Mouse (Mus musculus): ENCODE measurements at regions not wholly inside any gene's neighbourhood (a gene's known extent, or its start where the extent isn't known, plus 50 kb on each side); places are given as distances from the start of the nearest gene placed in this dataset.

- Histone ChIP-seq H3K27ac (replicated peaks) (peak overlapping the region; percentile 20; the same call in 1 of the 2 replicates), H3K4me2 (peak overlapping the region; percentile 3; the same call in 1 of the 2 replicates), H3K9me3 (no peaks in the 10 kb centered on the region), H3K36me3 (no peaks in the 10 kb centered on the region), H3K4me3 (no peak overlapping the region), H3K4me1 (replicated peaks) (peaks cover 23% of the 10 kb centered on the region), H3K27me3 (no peaks in the 10 kb centered on the region), H3K9ac (no peak overlapping the region)
- WGBS, result 23% methylated on average over 16 of the region's 16 CpGs
- peak; percentile 63; the same call in 1 of the 2 replicates for ATAC-seq (ENCODE audit: low read depth)
Measured at GRCm38 (mm10) chr4:45672262-45673076, 126.4 kb upstream of the Aldh1b1 start.

GRCm38 (mm10) chr4:45664372-45664771 lies 132.1 kb upstream of the Shb start:
- H3K4me3 ChIP-seq, result no peak overlapping the region
- no peak overlapping the region for H3K9ac ChIP-seq
- no peak overlapping the region for H3K4me2 ChIP-seq
- no peaks in the 10 kb centered on the region for H3K4me1 ChIP-seq (replicated peaks)
- no peak for ATAC-seq (ENCODE audit: low read depth)
- 90% methylated on average over 8 of the region's 8 CpGs for WGBS
- no peak overlapping the region for H3K27ac ChIP-seq (replicated peaks)
- H3K9me3 ChIP-seq, result no peaks in the 10 kb centered on the region
- H3K36me3 ChIP-seq, result no peaks in the 10 kb centered on the region
- no peaks in the 10 kb centered on the region for H3K27me3 ChIP-seq

GRCm38 (mm10) chr4:45657350-45657978 lies 125.2 kb upstream of the Shb start:
- Histone ChIP-seq H3K9me3 (no peaks in the 10 kb centered on the region), H3K36me3 (no peaks in the 10 kb centered on the region), H3K27me3 (no peaks in the 10 kb centered on the region; the same call in 1 of the 2 replicates), H3K4me2 (no peak overlapping the region), H3K9ac (no peak overlapping the region), H3K4me1 (replicated peaks) (peaks cover 22% of the 10 kb centered on the region), H3K27ac (replicated peaks) (no peak overlapping the region), H3K4me3 (no peak overlapping the region)
- ATAC-seq (ENCODE audit: low read depth), result no peak
- WGBS, result 23% methylated on average over 5 of the region's 5 CpGs

GRCm38 (mm10) chr4:45655780-45656179 lies 123.5 kb upstream of the Shb start:
- Histone ChIP-seq H3K4me2 (no peak overlapping the region), H3K36me3 (no peaks in the 10 kb centered on the region), H3K4me3 (no peak overlapping the region), H3K4me1 (replicated peaks) (peaks cover 22% of the 10 kb centered on the region), H3K9ac (no peak overlapping the region), H3K27me3 (no peaks in the 10 kb centered on the region; the same call in 1 of the 2 replicates), H3K27ac (replicated peaks) (no peak overlapping the region), H3K9me3 (no peaks in the 10 kb centered on the region)
- WGBS, result 63% methylated on average over 5 of the region's 5 CpGs
- no peak for ATAC-seq (ENCODE audit: low read depth)

GRCm38 (mm10) chr4:45654804-45655155 lies 122.5 kb upstream of the Shb start:
- no peaks in the 10 kb centered on the region for H3K9me3 ChIP-seq
- ATAC-seq (ENCODE audit: low read depth), result no peak
- WGBS, result 4% methylated on average over 4 of the region's 4 CpGs
- H3K36me3 ChIP-seq, result no peaks in the 10 kb centered on the region
- H3K4me2 ChIP-seq, result peak overlapping the region; percentile 45
- H3K4me3 ChIP-seq, result no peak overlapping the region
- H3K27me3 ChIP-seq, result no peaks in the 10 kb centered on the region; the same call in 1 of the 2 replicates
- H3K9ac ChIP-seq, result 0 out of 2 replicates have a peak overlapping the region, but pooled peaks have one; percentile 28
- no peak overlapping the region for H3K27ac ChIP-seq (replicated peaks)
- peaks cover 22% of the 10 kb centered on the region for H3K4me1 ChIP-seq (replicated peaks)

- WGBS, result 3% methylated on average over 14 of the region's 14 CpGs
- Histone ChIP-seq H3K4me2 (peak overlapping the region; percentile 45), H3K9ac (0 out of 2 replicates have a peak overlapping the region, but pooled peaks have one; percentile 28), H3K36me3 (no peaks in the 10 kb centered on the region), H3K4me3 (no peak overlapping the region), H3K9me3 (no peaks in the 10 kb centered on the region), H3K4me1 (replicated peaks) (peaks cover 22% of the 10 kb centered on the region), H3K27me3 (no peaks in the 10 kb centered on the region; the same call in 1 of the 2 replicates), H3K27ac (replicated peaks) (no peak overlapping the region)
- ATAC-seq (ENCODE audit: low read depth), result no peak
Measured at GRCm38 (mm10) chr4:45654019-45654803, 121.9 kb upstream of the Shb start.

GRCm38 (mm10) chr4:45648884-45649577 lies 116.8 kb upstream of the Shb start:
- Histone ChIP-seq H3K4me2 (no peak overlapping the region), H3K27me3 (no peaks in the 10 kb centered on the region), H3K36me3 (no peaks in the 10 kb centered on the region), H3K9ac (no peak overlapping the region), H3K4me3 (no peak overlapping the region), H3K4me1 (replicated peaks) (peaks cover 6% of the 10 kb centered on the region), H3K27ac (replicated peaks) (no peak overlapping the region), H3K9me3 (no peaks in the 10 kb centered on the region)
- no peak for ATAC-seq (ENCODE audit: low read depth)
- WGBS, result 94% methylated on average over 9 of the region's 9 CpGs

- Histone ChIP-seq H3K4me1 (replicated peaks) (no peaks in the 10 kb centered on the region), H3K27ac (replicated peaks) (no peak overlapping the region), H3K27me3 (no peaks in the 10 kb centered on the region), H3K9ac (no peak overlapping the region), H3K4me3 (no peak overlapping the region), H3K36me3 (no peaks in the 10 kb centered on the region), H3K9me3 (no peaks in the 10 kb centered on the region), H3K4me2 (no peak overlapping the region)
- WGBS, result 57% methylated on average over 3 of the region's 3 CpGs
- no peak for ATAC-seq (ENCODE audit: low read depth)
Measured at GRCm38 (mm10) chr4:45647514-45647913, 115.2 kb upstream of the Shb start.

GRCm38 (mm10) chr4:45642604-45643003 lies 110.3 kb upstream of the Shb start:
- Histone ChIP-seq H3K27ac (replicated peaks) (no peak overlapping the region), H3K27me3 (no peaks in the 10 kb centered on the region), H3K9ac (no peak overlapping the region), H3K4me1 (replicated peaks) (peaks cover 37% of the 10 kb centered on the region), H3K4me3 (no peak overlapping the region), H3K4me2 (no peak overlapping the region), H3K36me3 (no peaks in the 10 kb centered on the region), H3K9me3 (no peaks in the 10 kb centered on the region)
- WGBS, result 88% methylated on average over 10 of the region's 10 CpGs
- ATAC-seq (ENCODE audit: low read depth), result no peak

GRCm38 (mm10) chr4:45641272-45641671 lies 109.0 kb upstream of the Shb start:
- WGBS, result 52% methylated on average over 5 of the region's 5 CpGs
- no peak overlapping the region for H3K9ac ChIP-seq
- H3K27ac ChIP-seq (replicated peaks), result no peak overlapping the region
- no peaks in the 10 kb centered on the region for H3K36me3 ChIP-seq
- peaks cover 38% of the 10 kb centered on the region for H3K4me1 ChIP-seq (replicated peaks)
- 0 out of 2 replicates have a peak, but pooled peaks cover 5% of the 10 kb centered on the region for H3K9me3 ChIP-seq
- H3K4me2 ChIP-seq, result no peak overlapping the region
- no peak for ATAC-seq (ENCODE audit: low read depth)
- H3K27me3 ChIP-seq, result no peaks in the 10 kb centered on the region
- H3K4me3 ChIP-seq, result no peak overlapping the region

- Histone ChIP-seq H3K36me3 (no peaks in the 10 kb centered on the region), H3K9ac (no peak overlapping the region), H3K4me2 (no peak overlapping the region), H3K27me3 (no peaks in the 10 kb centered on the region), H3K4me3 (no peak overlapping the region), H3K9me3 (0 out of 2 replicates have a peak, but pooled peaks cover 7% of the 10 kb centered on the region), H3K27ac (replicated peaks) (peak overlapping the region; percentile 77), H3K4me1 (replicated peaks) (peaks cover 38% of the 10 kb centered on the region)
- WGBS, result 39% methylated on average over 11 of the region's 11 CpGs
- no peak for ATAC-seq (ENCODE audit: low read depth)
Measured at GRCm38 (mm10) chr4:45640713-45641112, 108.4 kb upstream of the Shb start.
